Mouse (Mus musculus): ENCODE data around the gene Slc46a3. TPM values are rescaled to one million over a fixed set of nuclear protein-coding genes. Genes with fewer than 3 reads are reported as not detected.
"Not testable (repeated sequence)": the region's sequence is repeated elsewhere in the genome, so short reads cannot be mapped to it uniquely, and the experiment has no call there.

Slc46a3 gene
- total RNA-seq, 2 experiments from 2014 or later, result 3.4 to 3.5 TPM

GRCm38 (mm10) chr5:147896501-147896900, 1.9 kb upstream of the Slc46a3 start:
- intact Hi-C loops (cut with DNase I), result not testable (repeated sequence)

GRCm38 (mm10) chr5:147895436-147896198, 1.0 kb upstream of the Slc46a3 start:
- peak; percentile 23 to 29 for DNase-seq
- intact Hi-C loops (cut with DNase I), result no loop called here

More at GRCm38 (mm10) chr5:147896501-147896900, 1.9 kb upstream of the Slc46a3 start:
- DNase-seq, result not testable (repeated sequence)

- intact Hi-C loops (cut with DNase I), result no loop called here
- DNase-seq, result no peak
Observed at GRCm38 (mm10) chr5:147893766-147894454, 705 bp downstream of the Slc46a3 start.

GRCm38 (mm10) chr5:147893143-147893542, 1.5 kb downstream of the Slc46a3 start:
- intact Hi-C loops (cut with DNase I), result no loop called here

GRCm38 (mm10) chr5:147892735-147893134, 1.9 kb downstream of the Slc46a3 start:
- no peak for DNase-seq
- intact Hi-C loops (cut with DNase I), result no loop called here

More at GRCm38 (mm10) chr5:147893143-147893542, 1.5 kb downstream of the Slc46a3 start:
- DNase-seq, result no peak

GRCm38 (mm10) chr5:147888313-147889297, 6.0 kb downstream of the Slc46a3 start:
- no peak for DNase-seq
- intact Hi-C loops (cut with DNase I), result no loop called here

GRCm38 (mm10) chr5:147883581-147883980, 11.0 kb downstream of the Slc46a3 start:
- no peak for DNase-seq

GRCm38 (mm10) chr5:147879971-147880682, 14.5 kb downstream of the Slc46a3 start:
- no peak for DNase-seq
- intact Hi-C loops (cut with DNase I), result no loop called here

More at GRCm38 (mm10) chr5:147883581-147883980, 11.0 kb downstream of the Slc46a3 start:
- intact Hi-C loops (cut with DNase I), result no loop called here

- DNase-seq, result no peak
- intact Hi-C loops (cut with DNase I), result no loop called here
Observed at GRCm38 (mm10) chr5:147877520-147877919, 17.1 kb downstream of the Slc46a3 start.

GRCm38 (mm10) chr5:147875210-147875609, 19.4 kb downstream of the Slc46a3 start:
- intact Hi-C loops (cut with DNase I), result no loop called here
- DNase-seq, result no peak

- intact Hi-C loops (cut with DNase I), result loop anchor here (1.0 kb wide), 1 partner anchor 42 kb away; no protein-coding TSS in a partner anchor
- no peak for DNase-seq
Observed at GRCm38 (mm10) chr5:147874491-147875065, 20.0 kb downstream of the Slc46a3 start.

GRCm38 (mm10) chr5:147871091-147871820, 23.4 kb downstream of the Slc46a3 start:
- no peak for DNase-seq
- intact Hi-C loops (cut with DNase I), result no loop called here

GRCm38 (mm10) chr5:147870296-147870695, 24.3 kb downstream of the Slc46a3 start:
- intact Hi-C loops (cut with DNase I), result no loop called here
- DNase-seq, result no peak

GRCm38 (mm10) chr5:147869568-147869967, 25.0 kb downstream of the Slc46a3 start:
- DNase-seq, result no peak
- intact Hi-C loops (cut with DNase I), result loop anchor here (5.0 kb wide), 1 partner anchor 73 kb away; no protein-coding TSS in a partner anchor

- intact Hi-C loops (cut with DNase I), result loop anchor here (5.0 kb wide), 1 partner anchor 74 kb away; no protein-coding TSS in a partner anchor
Observed at GRCm38 (mm10) chr5:147868674-147869073, 25.9 kb downstream of the Slc46a3 start.

GRCm38 (mm10) chr5:147860449-147861261, 34.0 kb downstream of the Slc46a3 start, which contains the start of gene Pomp:
Gene Pomp (plus strand): TSS chr5:147860461.
- intact Hi-C loops (cut with DNase I), result no loop called here
- DNase-seq, result peak; percentile 93 to 95

More at GRCm38 (mm10) chr5:147868674-147869073, 25.9 kb downstream of the Slc46a3 start:
- DNase-seq, result no peak

GRCm38 (mm10) chr5:147860076-147860448, 34.6 kb downstream of the Slc46a3 start:
- intact Hi-C loops (cut with DNase I), result no loop called here
- no peak for DNase-seq

- intact Hi-C loops (cut with DNase I), result no loop called here
- peak; percentile 54 to 58 for DNase-seq
Observed at GRCm38 (mm10) chr5:147850194-147850593, 44.4 kb downstream of the Slc46a3 start.

All from heart, postnatal 10 days (tissue).